Mouse (Mus musculus) adrenal gland, adult 2 months (tissue): ENCODE data around the gene Pdp2. TPM values are rescaled to one million over a fixed set of nuclear protein-coding genes. Genes with fewer than 3 reads are reported as not detected.

ENCODE experiments used
- DNase-seq: peaks from one replicate; pipeline ENCODE4 v3.0.0; 2021
- polyA plus RNA-seq: library from polyadenylated mRNA; depleted of rRNA; stranded (reverse); fragments of >200 nt; gene quantifications from 2 replicates; pipeline ENCODE4 v1.2.3, GENCODE M21; 2012
- total RNA-seq, 2 experiments: library from RNA; stranded (reverse); gene quantifications; 2 replicates each; pipeline ENCODE4 v1.2.3; 2021

Gene Pdp2
- total and polyA plus RNA-seq, 3 experiments, result 7.6 to 37.3 (median 30.7) TPM

- DNase-seq, result peak; percentile 65
Measured at GRCm38 (mm10) chr8:104597656-104598055, 6.4 kb downstream of the Pdp2 start.

- peak; percentile 53 for DNase-seq
Measured at GRCm38 (mm10) chr8:104598496-104598895, 7.2 kb downstream of the Pdp2 start.

- no peak for DNase-seq
Measured at GRCm38 (mm10) chr8:104601386-104601785, 10.1 kb downstream of the Pdp2 start.

- peak; percentile 40 for DNase-seq
Measured at GRCm38 (mm10) chr8:104601941-104602371, 10.7 kb downstream of the Pdp2 start.

- DNase-seq, result peak; percentile 88
Measured at GRCm38 (mm10) chr8:104602468-104603244, 11.4 kb downstream of the Pdp2 start.

- DNase-seq, result no peak
Measured at GRCm38 (mm10) chr8:104603245-104603593, 12.0 kb downstream of the Pdp2 start.

GRCm38 (mm10) chr8:104606329-104606728 lies 15.1 kb downstream of the Pdp2 start:
- DNase-seq, result no peak

- no peak for DNase-seq
Measured at GRCm38 (mm10) chr8:104607944-104608343, 16.7 kb downstream of the Pdp2 start.

GRCm38 (mm10) chr8:104609222-104609621 lies 18.0 kb downstream of the Pdp2 start:
- DNase-seq, result no peak

GRCm38 (mm10) chr8:104610185-104610766 lies 19.0 kb downstream of the Pdp2 start:
- DNase-seq, result no peak

GRCm38 (mm10) chr8:104611613-104612012 lies 20.4 kb downstream of the Pdp2 start:
- no peak for DNase-seq

- no peak for DNase-seq
Measured at GRCm38 (mm10) chr8:104613119-104613518, 21.9 kb downstream of the Pdp2 start.

- no peak for DNase-seq
Measured at GRCm38 (mm10) chr8:104620765-104621164, 29.5 kb downstream of the Pdp2 start.

GRCm38 (mm10) chr8:104624161-104624560 lies 32.9 kb downstream of the Pdp2 start, which contains the start of gene Cdh16:
Gene Cdh16 (minus strand): TSS chr8:104624396.
- DNase-seq, result no peak

- no peak for DNase-seq
Measured at GRCm38 (mm10) chr8:104627065-104627740, 36.0 kb downstream of the Pdp2 start.

- DNase-seq, result no peak
Measured at GRCm38 (mm10) chr8:104628402-104628801, 37.2 kb downstream of the Pdp2 start.

GRCm38 (mm10) chr8:104629306-104630110 lies 38.3 kb downstream of the Pdp2 start:
- DNase-seq, result peak; percentile 69

- no peak for DNase-seq
Measured at GRCm38 (mm10) chr8:104630111-104630479, 38.8 kb downstream of the Pdp2 start.

GRCm38 (mm10) chr8:104630574-104630973 lies 39.3 kb downstream of the Pdp2 start:
- peak; percentile 54 for DNase-seq

- DNase-seq, result peak; percentile 70
Measured at GRCm38 (mm10) chr8:104630981-104631663, 39.9 kb downstream of the Pdp2 start, which contains the start of gene Rrad. Gene Rrad (minus strand): TSS chr8:104631327.

GRCm38 (mm10) chr8:104631975-104632374 lies 40.7 kb downstream of the Pdp2 start:
- DNase-seq, result no peak

GRCm38 (mm10) chr8:104632486-104632885 lies 41.2 kb downstream of the Pdp2 start:
- DNase-seq, result no peak
